In the genomic region with DNA sequence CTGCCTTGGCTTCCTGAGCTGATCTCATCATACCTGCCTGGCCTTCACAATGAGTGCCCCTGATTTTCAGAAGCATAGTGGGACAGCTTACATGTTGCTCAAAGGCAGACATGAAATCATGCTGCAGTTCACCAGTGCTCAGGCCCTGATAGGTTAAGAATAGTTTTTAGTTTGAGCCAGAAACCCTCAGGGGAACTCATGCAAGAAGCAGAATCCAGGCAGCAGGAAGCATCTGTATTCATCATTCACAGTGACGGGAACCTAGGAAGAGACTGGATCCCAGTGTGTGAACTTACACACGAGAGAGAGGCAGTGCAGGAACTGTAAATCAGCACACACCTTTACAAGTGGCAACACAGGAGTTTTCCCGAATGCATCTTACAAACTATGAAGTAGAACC, we compare ENCODE assay signal across 14 mouse cellular contexts.
DNase-seq lines count a peak whose midpoint lies in the region; ATAC-seq and TF ChIP-seq lines count a peak whose summit lies in the region.
"Had no signal": no experiment of that assay in that cellular context is flagged by ENCODE, and none has a peak within 500 bp of the region (broad histone marks: within the 10 kb centered on the region; RNA-seq: fewer than 3 reads in every experiment).

No protein-coding gene starts in this region.

- H3K27me3 ChIP-seq in forebrain, embryonic 13.5 days, result no peaks in the 10 kb centered on the region
- H3K27me3 ChIP-seq in heart, postnatal 0 days (ENCODE audit: control insufficient read depth, insufficient read depth, low read length), result no peaks in the 10 kb centered on the region
- no peaks in the 10 kb centered on the region for H3K27me3 ChIP-seq in midbrain, embryonic 12.5 days
- H3K27me3 ChIP-seq: lung, embryonic 15.5 days had no signal

- no peak for ATAC-seq in forebrain, embryonic 13.5 days
- ATAC-seq in heart, postnatal 0 days (ENCODE audit: insufficient read depth, low read depth), result peak; percentile 36; the same call in 1 of the 2 replicates
- no peak for ATAC-seq in midbrain, embryonic 12.5 days (ENCODE audit: low FRiP score, low read depth)

- no peak for TF ChIP-seq CTCF in brain, embryonic 14.5 days (IDR thresholded peaks at IDR 0.05; ENCODE audit: borderline replicate concordance, extremely low read depth, insufficient read depth, insufficient read length)
- no peak for TF ChIP-seq CTCF in heart, postnatal 0 days (IDR thresholded peaks at IDR 0.05; ENCODE audit: low read depth)

- H3K4me3 ChIP-seq in forebrain, embryonic 13.5 days, result no peak overlapping the region
- H3K4me3 ChIP-seq in heart, postnatal 0 days (ENCODE audit: low read depth, low read length), result no peak overlapping the region
- H3K4me3 ChIP-seq in midbrain, embryonic 12.5 days, result no peak overlapping the region
- H3K4me3 ChIP-seq: lung, embryonic 15.5 days; myocyte had no signal

- DNase-seq in brain, embryonic 14.5 days (ENCODE audit: low read depth), result peak; percentile 55
- DNase-seq in heart, postnatal 0 days (ENCODE audit: low spot score), result peak; percentile 22
- no peak for DNase-seq in urinary bladder, adult 18-20 months (ENCODE audit: low spot score in 2 of 2)
- DNase-seq in spleen, adult 12 weeks (ENCODE audit: low spot score), result no peak
- DNase-seq in cerebellum, adult 9-10 months, result no peak
- DNase-seq: adrenal gland, postnatal 36 days; kidney, adult 9 months; right cerebral cortex, postnatal 4 days; thymus, postnatal 25 days had no signal

- 40% methylated on average over 3 of the region's 3 CpGs for WGBS in forebrain, embryonic 13.5 days
- WGBS in heart, postnatal 0 days, result 12% methylated on average over 3 of the region's 3 CpGs
- 48% methylated on average over 3 of the region's 3 CpGs for WGBS in midbrain, embryonic 12.5 days

- no peak for TF ChIP-seq EP300 in heart, postnatal 0 days (IDR thresholded peaks at IDR 0.05; ENCODE audit: low read depth)

- H3K4me1 ChIP-seq in forebrain, embryonic 13.5 days, result peaks cover 37% of the 10 kb centered on the region
- H3K4me1 ChIP-seq in heart, postnatal 0 days (ENCODE audit: control insufficient read depth, insufficient read depth), result peaks cover 26% of the 10 kb centered on the region
- H3K4me1 ChIP-seq in midbrain, embryonic 12.5 days, result peaks cover 36% of the 10 kb centered on the region

- H3K27ac ChIP-seq in forebrain, embryonic 13.5 days, result peak overlapping the region; percentile 90
- peak overlapping the region; percentile 70 for H3K27ac ChIP-seq in heart, postnatal 0 days (ENCODE audit: low read depth)
- peak overlapping the region; percentile 92 for H3K27ac ChIP-seq in midbrain, embryonic 12.5 days (replicated peaks)
- H3K27ac ChIP-seq: lung, embryonic 15.5 days had no signal

- no peak overlapping the region; the same call in 1 of the 2 replicates for H3K9ac ChIP-seq in forebrain, embryonic 13.5 days
- no peak overlapping the region; the same call in 1 of the 2 replicates for H3K9ac ChIP-seq in heart, postnatal 0 days (replicated peaks; ENCODE audit: low read depth, low read length)
- H3K9ac ChIP-seq in midbrain, embryonic 12.5 days (replicated peaks), result no peak overlapping the region
- H3K9ac ChIP-seq: lung, embryonic 15.5 days had no signal

- H3K9me3 ChIP-seq in forebrain, embryonic 13.5 days (replicated peaks), result no peaks in the 10 kb centered on the region
- no peaks in the 10 kb centered on the region for H3K9me3 ChIP-seq in heart, postnatal 0 days (replicated peaks; ENCODE audit: control insufficient read depth, low read length)
- no peaks in the 10 kb centered on the region for H3K9me3 ChIP-seq in midbrain, embryonic 12.5 days
- H3K9me3 ChIP-seq: G1E; lung, embryonic 15.5 days had no signal

- no peak for TF ChIP-seq POLR2A in brain, embryonic 14.5 days (IDR thresholded peaks at IDR 0.05; ENCODE audit: borderline replicate concordance, extremely low read depth, insufficient read depth, insufficient read length, poor library complexity, severe bottlenecking)

- H3K4me2 ChIP-seq in forebrain, embryonic 13.5 days, result no peak overlapping the region
- no peak overlapping the region for H3K4me2 ChIP-seq in heart, postnatal 0 days (ENCODE audit: low read depth, low read length)
- no peak overlapping the region for H3K4me2 ChIP-seq in midbrain, embryonic 12.5 days (replicated peaks)
- H3K4me2 ChIP-seq: lung, embryonic 15.5 days had no signal

- H3K36me3 ChIP-seq in forebrain, embryonic 13.5 days (ENCODE audit: poor library complexity, severe bottlenecking), result no peaks in the 10 kb centered on the region
- H3K36me3 ChIP-seq in heart, postnatal 0 days (replicated peaks; ENCODE audit: control insufficient read depth, insufficient read depth, low read length), result no peaks in the 10 kb centered on the region
- no peaks in the 10 kb centered on the region for H3K36me3 ChIP-seq in midbrain, embryonic 12.5 days
- H3K36me3 ChIP-seq: lung, embryonic 15.5 days had no signal

Comparison
In these comparisons a context has a peak if more than half of its experiments do, and no peak if none do; other contexts are left out.
1. DNase-seq: peak in brain, embryonic 14.5 days (single experiment) and heart, postnatal 0 days (single experiment); none in urinary bladder, adult 18-20 months (0 of 2), spleen, adult 12 weeks (single experiment) and cerebellum, adult 9-10 months (single experiment).
2. Peak in every context shown above with its lines, with median percentiles within 50 percentile points of each other: H3K27ac ChIP-seq.